10 mouse cellular contexts compared by ENCODE assay signal in the genomic region with DNA sequence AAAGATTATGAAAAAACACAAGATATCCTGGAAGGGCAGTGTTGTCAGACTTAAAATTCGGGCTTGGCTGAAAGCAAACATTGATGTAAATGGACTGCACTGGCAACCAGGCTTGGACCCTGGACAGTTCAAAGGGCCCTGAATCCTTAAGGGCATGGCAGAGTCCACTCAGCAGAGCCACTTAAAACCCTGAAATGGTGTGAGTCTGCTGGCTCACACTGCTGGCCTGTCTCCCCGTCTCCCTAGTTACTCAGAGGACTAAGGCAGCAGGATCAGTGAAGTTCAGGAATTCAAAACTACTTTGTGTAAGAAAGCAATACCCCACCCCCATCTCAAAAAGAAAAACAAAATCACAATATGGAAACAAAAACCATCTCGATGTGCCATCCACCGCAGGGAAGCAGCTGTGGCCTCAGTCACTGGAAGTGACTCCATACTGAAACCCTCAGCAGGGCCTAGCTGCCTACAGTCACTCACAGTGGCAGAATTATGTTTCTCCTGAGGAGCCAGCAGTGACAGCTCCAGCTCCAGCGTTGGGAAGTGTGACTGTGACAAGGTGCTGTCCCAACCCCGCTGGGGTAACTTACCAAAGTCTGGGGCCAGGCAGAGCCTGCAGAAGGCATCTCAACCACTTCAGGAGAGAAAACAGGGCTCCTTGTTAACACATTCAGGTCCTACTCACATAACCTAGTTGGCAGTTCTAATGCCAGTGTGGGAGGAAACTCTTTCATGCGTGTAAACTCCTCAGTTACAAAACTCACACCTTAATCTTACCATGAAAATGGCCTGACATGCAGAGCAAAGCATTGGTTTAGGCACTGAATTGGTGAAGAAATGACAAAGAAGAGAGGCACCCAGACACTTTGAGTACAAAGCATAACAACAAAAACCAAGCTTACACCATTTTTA.
DNase-seq lines count a peak whose midpoint lies in the region; ATAC-seq and TF ChIP-seq lines count a peak whose summit lies in the region.
"Had no signal": no experiment of that assay in that cellular context is flagged by ENCODE, and none has a peak within 500 bp of the region (broad histone marks: within the 10 kb centered on the region; RNA-seq: fewer than 3 reads in every experiment).

No protein-coding gene starts in this region.

- DNase-seq in heart, postnatal 0 days (ENCODE audit: low spot score) = no peak
- DNase-seq in heart, postnatal 25 days (ENCODE audit: low spot score) = no peak
- DNase-seq in Muller cell, postnatal 12 days (ENCODE audit: inconsistent ontology term) = peak; percentile 24
- DNase-seq in spleen, adult 12 weeks (ENCODE audit: low spot score) = no peak
- DNase-seq in adrenal gland, adult 8-10 months = no peak
- no peak for DNase-seq in gastrocnemius, postnatal 36 days
- DNase-seq: thymus, postnatal 36 days had no signal

- no peak overlapping the region for H3K4me3 ChIP-seq in heart, postnatal 0 days (ENCODE audit: low read depth, low read length)
- no peak overlapping the region for H3K4me3 ChIP-seq in C2C12 (ENCODE audit: insufficient read depth, poor library complexity, severe bottlenecking)
- no peak overlapping the region for H3K4me3 ChIP-seq in kidney, embryonic 15.5 days (replicated peaks)
- H3K4me3 ChIP-seq: lung, embryonic 15.5 days had no signal

- H3K4me2 ChIP-seq in heart, postnatal 0 days (ENCODE audit: low read depth, low read length) = no peak overlapping the region
- no peak overlapping the region for H3K4me2 ChIP-seq in kidney, embryonic 15.5 days
- H3K4me2 ChIP-seq: lung, embryonic 15.5 days had no signal

- H3K79me3 ChIP-seq in C2C12 (ENCODE audit: low read depth) = peaks cover 5% of the 10 kb centered on the region

- H3K36me3 ChIP-seq in heart, postnatal 0 days (replicated peaks; ENCODE audit: control insufficient read depth, insufficient read depth, low read length) = no peaks in the 10 kb centered on the region
- H3K36me3 ChIP-seq in C2C12 (ENCODE audit: control insufficient read depth, insufficient read depth) = no peaks in the 10 kb centered on the region
- 0 out of 2 replicates have a peak, but pooled peaks cover 10% of the 10 kb centered on the region for H3K36me3 ChIP-seq in kidney, embryonic 15.5 days
- H3K36me3 ChIP-seq: lung, embryonic 15.5 days had no signal

- no peak for ATAC-seq in heart, postnatal 0 days (ENCODE audit: insufficient read depth, low read depth)
- ATAC-seq in kidney, embryonic 15.5 days (replicated peaks; ENCODE audit: low FRiP score) = peak; percentile 58

- peaks cover 15% of the 10 kb centered on the region for H3K4me1 ChIP-seq in heart, postnatal 0 days (ENCODE audit: control insufficient read depth, insufficient read depth)
- H3K4me1 ChIP-seq in kidney, embryonic 15.5 days = peaks cover 43% of the 10 kb centered on the region

- H3ac ChIP-seq in C2C12 (ENCODE audit: control insufficient read depth, insufficient read length, low read depth) = no peak overlapping the region

- H3K27me3 ChIP-seq in heart, postnatal 0 days (ENCODE audit: control insufficient read depth, insufficient read depth, low read length) = no peaks in the 10 kb centered on the region
- H3K27me3 ChIP-seq in C2C12 (ENCODE audit: control insufficient read depth, insufficient read depth, insufficient read length) = no peaks in the 10 kb centered on the region
- H3K27me3 ChIP-seq in kidney, embryonic 15.5 days = no peaks in the 10 kb centered on the region
- H3K27me3 ChIP-seq: lung, embryonic 15.5 days had no signal

- H3K9me3 ChIP-seq in heart, postnatal 0 days (replicated peaks; ENCODE audit: control insufficient read depth, low read length) = no peaks in the 10 kb centered on the region
- H3K9me3 ChIP-seq in kidney, embryonic 15.5 days (replicated peaks) = no peaks in the 10 kb centered on the region
- H3K9me3 ChIP-seq: lung, embryonic 15.5 days had no signal

- peak overlapping the region; percentile 46 for H3K27ac ChIP-seq in heart, postnatal 0 days (ENCODE audit: low read depth)
- H3K27ac ChIP-seq in kidney, embryonic 15.5 days = peak overlapping the region; percentile 76
- H3K27ac ChIP-seq: lung, embryonic 15.5 days had no signal

- TF ChIP-seq CTCF in heart, postnatal 0 days (IDR thresholded peaks at IDR 0.05; ENCODE audit: low read depth) = no peak
- TF ChIP-seq CTCF in C2C12 (IDR thresholded peaks at IDR 0.05; ENCODE audit: control insufficient read depth, insufficient read depth, insufficient read length) = no peak

- H3K79me2 ChIP-seq in C2C12 (ENCODE audit: control insufficient read depth, insufficient read depth) = peaks cover 16% of the 10 kb centered on the region

- TF ChIP-seq EP300 in heart, postnatal 0 days (IDR thresholded peaks at IDR 0.05; ENCODE audit: low read depth) = no peak

- no peak overlapping the region for H3K9ac ChIP-seq in heart, postnatal 0 days (replicated peaks; ENCODE audit: low read depth, low read length)
- H3K9ac ChIP-seq in kidney, embryonic 15.5 days = no peak overlapping the region
- H3K9ac ChIP-seq: lung, embryonic 15.5 days had no signal

- intact Hi-C loops in heart, postnatal 25 days (cut with DNase I) = loop anchor here (5.0 kb wide), 1 partner anchor 68 kb away; a partner anchor contains a TSS
- intact Hi-C loops in gastrocnemius, postnatal 36 days (cut with DNase I) = no loop called here

- WGBS in heart, postnatal 0 days = 61% methylated on average over 7 of the region's 7 CpGs
- WGBS in kidney, embryonic 15.5 days = 27% methylated on average over 7 of the region's 7 CpGs

TF ChIP-seq in C2C12, 6 proteins besides CTCF, POLR2A, EP300 and RAD21:
- TF ChIP-seq MYOD1 (IDR thresholded peaks at IDR 0.05; ENCODE audit: control insufficient read depth, insufficient read length, low read depth) (peak; percentile 69), MAX (IDR thresholded peaks at IDR 0.05) (no peak), CEBPB (IDR thresholded peaks at IDR 0.05; ENCODE audit: low read depth) (no peak)
